Mouse (Mus musculus) adrenal gland, postnatal 14 days (tissue): ENCODE measurements at regions not wholly inside any gene's neighbourhood (a gene's known extent, or its start where the extent isn't known, plus 50 kb on each side); places are given as distances from the start of the nearest gene placed in this dataset.
A peak's percentile ranks its signal among the peaks of the same experiment; 100 is the strongest.

Experiments
- DNase-seq: peaks from one replicate; pipeline ENCODE4 v3.0.0; 2021; ENCODE audit warnings: mixed read lengths

DNA sequence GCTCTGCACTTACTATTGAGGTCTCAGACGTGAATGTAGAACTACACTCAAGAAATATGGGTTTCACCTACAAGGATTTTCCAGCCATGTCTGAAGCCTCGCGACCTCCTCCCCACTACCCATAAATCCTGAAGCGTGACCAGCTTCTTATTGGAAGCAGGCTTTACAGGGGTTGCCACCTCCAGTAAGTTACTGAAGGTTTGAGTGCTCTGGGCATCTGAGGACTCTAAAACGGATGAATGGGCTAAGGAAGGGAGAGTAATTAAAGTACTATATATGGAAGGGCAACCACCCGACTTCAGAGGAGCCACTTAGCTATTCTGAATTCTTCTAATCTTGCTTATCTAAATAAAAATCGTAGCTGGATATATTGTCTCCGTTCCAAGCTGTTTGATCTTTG lies 136.1 kb upstream of the Hmga2 start:
- no peak for DNase-seq

DNA sequence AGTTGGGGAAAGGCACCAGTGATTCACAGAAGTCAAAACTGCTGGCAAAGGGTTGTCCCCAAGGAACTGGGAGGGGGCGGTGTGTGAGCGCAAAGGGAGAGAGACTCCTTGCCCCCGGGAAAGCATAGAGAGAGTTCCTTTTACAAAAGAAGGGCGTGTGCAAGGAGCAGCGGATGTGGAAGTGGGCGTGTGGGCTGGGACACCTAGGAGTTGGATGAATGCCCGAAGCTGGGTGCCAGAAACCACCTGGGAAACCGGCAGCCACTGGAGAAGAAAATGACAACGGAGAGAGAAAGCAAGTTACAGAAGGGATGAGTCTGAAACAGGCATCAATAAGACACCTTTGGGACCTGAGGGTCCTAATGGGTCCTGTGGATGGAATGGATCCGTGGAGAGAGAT lies 133.8 kb upstream of the Hmga2 start:
- no peak for DNase-seq

DNA sequence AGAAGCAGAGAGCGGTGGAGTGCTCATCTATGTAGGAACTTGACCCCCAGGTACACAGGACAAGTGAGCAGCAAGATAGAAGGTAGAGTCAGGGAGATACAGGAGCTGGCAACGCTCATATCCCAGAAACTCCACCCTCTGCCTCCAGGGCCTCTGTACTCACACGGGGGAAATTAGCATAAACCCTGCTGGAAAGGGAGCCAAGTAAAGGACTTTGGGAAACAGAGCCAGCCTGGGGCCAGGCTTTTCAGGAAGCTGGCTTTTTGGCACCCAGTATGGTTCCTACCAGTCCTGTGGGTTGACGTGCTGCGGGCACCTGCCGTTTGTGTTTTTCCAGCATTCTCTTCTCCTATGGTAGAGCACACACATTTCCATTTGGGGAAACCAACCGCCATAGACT lies 128.2 kb upstream of the Hmga2 start:
- DNase-seq = no peak

DNA sequence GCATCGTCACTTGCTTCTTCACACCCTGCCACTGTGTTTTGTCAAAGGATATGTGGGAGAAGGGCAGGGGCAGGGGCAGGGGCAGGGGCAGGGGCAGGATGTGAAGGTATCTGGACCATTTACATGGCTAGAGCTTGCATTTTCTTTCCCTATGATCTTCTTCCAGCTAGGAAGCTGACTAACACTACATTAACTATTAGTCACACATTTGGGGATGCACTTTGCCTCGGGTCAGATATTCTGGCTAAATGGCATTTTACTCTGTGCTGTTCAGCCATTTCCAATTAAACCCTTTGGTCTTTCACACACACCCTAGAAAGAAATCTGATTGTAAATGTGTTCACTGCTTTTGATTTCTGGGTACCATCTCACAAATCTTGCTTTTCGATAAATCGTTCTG lies 126.9 kb upstream of the Hmga2 start:
- DNase-seq = no peak

DNA sequence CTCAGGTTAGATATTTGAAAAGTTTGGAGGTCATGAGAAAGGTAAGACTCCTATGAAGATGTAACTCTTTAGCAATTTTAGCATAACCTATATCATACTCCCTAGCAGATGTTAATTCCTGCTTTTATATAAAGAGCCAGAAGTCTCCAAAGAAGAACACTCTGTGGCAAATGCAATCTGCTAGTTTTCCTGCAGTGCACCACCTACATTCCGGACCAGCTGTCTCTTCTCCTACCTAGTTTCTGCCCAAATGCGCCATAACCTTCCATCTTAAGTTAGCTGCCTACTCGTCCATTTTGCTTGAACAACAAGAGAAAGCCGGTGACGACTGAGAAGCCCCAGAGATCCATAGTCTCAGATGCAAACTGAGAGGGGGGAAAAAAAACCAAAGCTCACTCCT lies 124.5 kb upstream of the Hmga2 start:
- no peak for DNase-seq

DNA sequence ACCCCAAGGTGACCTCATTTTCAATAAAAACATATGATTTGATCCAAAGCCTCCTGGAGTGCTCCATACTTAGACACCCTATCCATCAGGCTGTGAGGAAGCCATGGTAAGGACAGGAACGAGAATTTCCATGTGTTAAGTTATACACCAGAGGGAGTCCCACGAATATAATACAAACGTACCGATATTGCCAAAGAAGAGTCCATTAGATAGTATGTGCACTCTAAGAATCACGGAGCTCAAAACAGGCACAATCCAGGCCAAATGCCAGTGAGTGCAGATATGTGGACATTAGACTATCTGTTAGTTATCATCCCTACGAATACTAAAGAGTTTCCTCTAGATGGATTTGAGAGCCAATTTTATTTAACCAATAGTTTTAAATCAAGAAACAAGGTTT lies 123.3 kb upstream of the Hmga2 start:
- DNase-seq = no peak

DNA sequence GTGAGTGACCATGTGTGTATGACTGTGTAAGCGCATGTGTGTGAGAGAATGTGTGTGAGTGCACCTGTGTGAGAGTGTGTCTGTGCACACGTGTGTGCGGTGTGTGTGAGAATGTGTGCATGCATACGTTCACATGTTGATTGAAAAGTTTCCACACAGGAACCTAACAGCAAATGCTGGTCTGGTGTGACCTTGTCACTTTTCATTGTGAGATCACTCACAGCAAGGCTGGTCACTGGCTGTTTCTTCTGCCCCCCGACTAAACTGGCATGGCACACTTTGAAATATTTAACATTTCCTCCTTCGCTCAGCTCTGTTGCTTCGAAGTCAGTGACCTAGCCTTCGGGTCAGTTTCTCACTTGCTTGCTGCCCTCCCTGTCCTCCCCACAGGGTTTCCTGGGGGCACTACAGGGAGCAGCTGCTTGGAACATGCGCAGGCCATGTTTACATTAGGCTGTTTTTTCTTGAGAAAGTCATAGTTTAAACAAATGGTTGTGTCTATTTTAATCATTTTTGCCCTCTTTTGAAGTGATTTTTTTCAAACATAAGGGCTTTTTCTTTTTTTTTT lies 121.1 kb upstream of the Hmga2 start:
- no peak for DNase-seq

DNA sequence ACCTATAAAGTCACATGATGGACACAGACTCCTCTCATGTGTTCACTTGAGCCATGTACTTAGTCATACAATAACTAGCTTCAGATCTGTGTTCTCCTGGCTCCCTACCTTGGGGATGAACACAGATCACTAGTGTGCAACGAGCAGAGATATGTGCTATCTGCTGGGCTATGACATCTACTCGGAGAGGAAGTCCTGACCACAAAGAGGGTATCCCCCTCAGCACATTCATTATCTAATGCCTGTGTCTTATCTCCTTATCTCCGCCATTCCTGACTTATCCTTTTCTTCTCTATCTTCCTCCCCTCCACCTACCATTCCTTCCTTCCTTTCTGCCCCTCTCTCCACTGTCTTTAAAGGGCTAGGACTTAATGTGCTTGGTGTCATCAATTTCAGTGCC lies 118.9 kb upstream of the Hmga2 start:
- DNase-seq = no peak

DNA sequence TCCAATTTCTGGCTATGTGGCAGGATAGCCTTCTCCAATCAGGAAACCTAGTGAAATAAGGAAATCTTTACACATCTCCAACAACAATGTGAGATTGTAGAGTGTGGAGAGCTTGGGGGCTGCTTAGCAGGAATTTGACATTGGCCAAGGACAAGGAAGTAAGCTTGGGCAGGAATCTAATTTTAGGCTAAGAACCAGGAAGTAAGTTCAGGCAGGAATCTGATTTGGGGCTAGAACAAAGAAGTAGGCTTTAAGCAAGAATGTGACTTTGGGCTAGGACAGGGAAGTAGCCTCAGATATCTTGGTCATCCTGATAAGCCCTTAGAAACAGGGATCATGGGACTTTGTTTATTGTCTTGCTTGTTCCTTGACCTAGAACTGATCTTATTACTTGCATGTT lies 117.6 kb upstream of the Hmga2 start:
- no peak for DNase-seq

DNA sequence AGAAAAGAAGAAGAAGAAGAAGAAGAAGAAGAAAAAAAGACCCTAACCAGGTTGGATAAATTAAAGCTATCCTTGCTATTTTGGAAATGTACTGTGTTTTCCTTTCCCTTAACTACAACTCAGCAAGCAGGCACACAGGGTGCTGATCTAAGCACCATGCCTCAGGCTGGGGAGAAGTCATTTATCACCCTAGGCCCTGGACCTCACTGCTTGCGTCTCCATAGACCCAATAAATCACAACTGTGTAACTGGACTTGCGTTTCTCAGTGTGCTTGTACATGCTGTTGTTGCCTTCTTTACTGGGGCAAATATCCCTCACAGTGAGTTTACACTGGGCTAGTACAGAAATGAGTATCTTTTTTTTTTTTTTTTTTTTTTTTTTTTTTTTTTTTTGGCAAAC lies 113.4 kb upstream of the Hmga2 start:
- no peak for DNase-seq

DNA sequence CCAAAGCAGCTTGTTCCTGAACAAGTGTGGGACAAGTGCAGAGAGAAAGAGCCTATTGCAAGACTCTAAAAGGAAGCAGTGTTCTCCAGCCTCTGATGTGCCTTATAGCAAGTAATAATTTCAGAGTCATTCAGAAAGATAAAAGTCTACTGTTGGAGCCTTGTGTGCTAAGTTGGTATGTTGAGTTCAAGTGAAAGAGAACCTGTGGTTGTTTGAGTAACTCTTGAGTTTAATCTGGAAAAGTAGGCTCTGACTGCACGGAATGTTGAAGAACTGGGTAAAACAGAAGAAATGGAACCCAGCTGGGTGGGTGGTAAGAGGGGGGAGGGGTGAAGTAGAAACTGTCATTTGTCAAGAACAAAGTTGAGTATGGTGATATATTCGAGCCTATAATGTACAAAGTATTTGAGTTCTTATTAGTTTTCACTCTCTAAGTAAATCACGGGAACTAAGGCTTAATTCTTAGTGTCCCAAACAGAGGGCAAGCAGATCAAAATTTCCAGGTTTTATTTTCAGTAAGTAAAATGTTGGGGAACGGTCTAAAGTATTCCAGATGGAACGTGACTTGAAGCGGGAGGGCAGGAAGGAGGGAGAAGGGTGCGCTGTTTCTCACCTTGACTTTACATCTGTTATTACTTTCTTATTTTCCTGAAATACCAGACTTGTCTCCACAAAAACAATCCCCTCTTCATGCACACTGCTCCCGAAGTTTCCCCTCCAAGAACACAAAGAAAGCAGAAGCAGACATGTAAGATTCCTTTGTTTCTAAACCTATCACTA lies 111.8 kb upstream of the Hmga2 start:
- DNase-seq = no peak

DNA sequence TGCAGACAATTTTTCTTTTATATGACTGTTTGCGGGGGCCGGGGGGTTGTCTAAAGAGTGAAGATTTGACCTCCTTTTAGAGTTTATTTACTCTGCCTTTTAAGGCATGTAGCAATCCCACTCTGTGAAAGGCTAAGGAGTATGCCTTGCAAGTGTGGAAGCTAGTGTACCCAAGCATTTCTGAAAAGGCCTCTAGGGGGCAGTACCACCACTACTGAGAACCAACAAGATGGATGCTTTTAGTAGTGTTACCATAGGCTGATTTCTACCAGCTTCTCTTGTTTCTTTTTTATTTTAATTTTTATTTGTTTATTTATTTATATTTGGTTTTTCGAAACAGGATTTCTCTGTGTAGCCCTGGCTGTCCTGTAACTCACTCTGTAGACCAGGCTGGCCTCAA lies 110.9 kb upstream of the Hmga2 start:
- peak; percentile 74 for DNase-seq

DNA sequence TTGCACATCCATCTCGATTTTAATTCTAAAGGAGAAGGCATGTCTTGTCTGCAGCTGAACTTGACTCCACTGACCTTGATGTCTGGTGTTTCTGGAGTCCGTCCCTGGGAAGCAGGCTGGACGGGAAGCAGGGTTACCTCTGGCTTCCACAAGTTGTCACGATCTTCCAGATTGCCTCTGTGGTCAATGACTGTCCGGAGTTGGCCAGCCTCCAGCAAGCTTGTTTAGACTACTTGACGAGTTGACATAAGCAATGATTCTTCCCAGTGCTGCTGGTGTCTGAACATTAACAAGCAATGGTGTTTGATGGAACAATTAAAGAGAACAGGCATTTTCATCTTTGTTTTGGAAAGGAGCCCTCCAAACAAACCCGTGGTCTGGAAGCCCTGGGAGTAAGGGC lies 106.2 kb upstream of the Hmga2 start:
- peak; percentile 64 for DNase-seq

DNA sequence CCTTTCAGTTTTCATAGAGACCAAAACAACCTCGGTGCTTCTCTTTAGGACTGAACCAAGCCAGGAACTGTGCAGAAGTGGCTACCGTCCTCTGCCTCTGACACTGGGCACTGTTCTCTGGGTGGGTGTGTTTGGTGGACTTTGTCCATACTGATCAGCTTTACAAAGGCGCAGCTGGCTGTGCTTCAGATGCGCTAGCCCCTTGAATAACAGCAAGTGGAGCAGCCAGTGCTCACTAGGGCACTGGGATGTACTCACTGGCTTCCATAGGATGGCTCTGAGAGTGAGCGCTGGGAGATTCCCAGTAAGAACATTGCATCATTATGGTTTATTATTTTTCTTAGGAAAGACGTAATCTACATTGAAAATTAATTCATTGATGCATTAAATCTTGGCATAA lies 105.3 kb upstream of the Hmga2 start:
- no peak for DNase-seq

DNA sequence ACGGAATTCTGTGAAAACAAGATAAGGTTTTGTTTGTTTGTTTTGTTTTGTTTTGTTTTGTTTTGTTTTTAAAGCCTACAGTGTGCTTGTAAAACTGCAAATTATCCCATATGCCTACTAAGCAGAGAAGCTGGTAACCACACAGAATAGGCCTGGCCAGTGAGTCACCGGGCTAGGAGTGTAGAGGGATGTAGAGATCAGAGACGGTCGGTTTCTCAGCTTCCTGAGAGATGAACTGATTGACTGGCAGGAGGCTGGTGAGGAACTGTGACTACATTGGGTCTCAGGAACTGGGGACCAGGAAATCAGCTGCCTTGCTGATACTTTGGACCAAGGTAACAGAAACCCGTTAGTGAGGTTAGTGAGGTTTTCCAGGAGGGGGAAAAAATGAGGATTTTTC lies 100.6 kb upstream of the Hmga2 start:
- no peak for DNase-seq

DNA sequence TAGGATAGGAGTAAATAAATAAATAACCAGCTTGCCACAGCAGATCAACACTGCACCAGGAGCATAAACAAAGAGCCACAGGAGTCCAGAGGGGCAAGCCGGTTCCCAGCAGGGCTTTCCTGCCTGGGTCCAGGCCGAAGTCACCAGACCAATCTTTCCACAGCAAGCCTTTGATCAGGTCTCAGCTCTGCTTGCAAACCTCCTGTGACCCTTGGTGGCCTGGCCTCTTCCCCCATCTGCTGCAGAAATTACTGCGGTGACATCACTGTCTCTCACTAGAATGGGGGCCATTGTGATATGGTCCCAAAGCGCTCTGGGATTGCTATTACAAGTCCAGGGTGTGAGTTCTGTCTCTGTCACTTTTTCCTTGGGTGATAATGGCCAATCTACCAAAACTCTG lies 99.9 kb upstream of the Hmga2 start:
- no peak for DNase-seq

DNA sequence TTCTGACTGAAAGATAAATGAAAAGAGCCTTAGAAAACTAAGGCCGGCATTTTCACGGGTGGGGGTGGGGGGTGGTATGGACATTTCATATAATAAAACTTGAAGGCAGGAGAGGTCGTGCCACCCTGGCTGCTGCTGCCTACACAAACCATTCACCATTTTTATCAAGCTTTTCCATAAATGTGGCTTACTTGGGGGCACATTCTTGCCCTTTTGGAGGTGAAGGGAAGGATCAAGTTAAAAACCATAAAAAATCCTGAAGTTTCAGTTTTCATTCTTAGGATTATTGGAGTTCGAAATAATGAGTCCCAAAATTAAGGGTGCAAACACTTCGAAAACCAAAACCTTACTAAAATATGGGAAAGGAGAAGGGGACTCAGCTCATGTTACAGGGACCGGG lies 95.1 kb upstream of the Hmga2 start:
- no peak for DNase-seq

DNA sequence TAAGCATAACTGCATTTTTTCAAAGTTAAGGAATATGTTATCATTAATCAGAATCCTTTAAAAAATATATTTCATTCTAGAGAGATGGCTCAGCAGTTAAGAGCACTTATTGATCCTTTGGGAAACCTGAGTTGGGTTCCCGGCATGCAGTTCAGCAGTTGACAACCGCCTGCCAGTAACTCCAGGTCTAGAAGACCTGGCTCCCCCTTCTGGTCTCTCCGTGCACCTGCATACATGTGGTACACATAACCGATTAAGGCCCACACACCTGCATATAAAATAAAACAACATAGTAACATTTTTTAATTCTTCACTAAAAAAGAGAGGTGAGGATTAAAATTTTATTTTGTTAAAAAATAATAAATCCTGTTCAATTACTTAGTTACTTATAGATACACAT lies 89.7 kb upstream of the Hmga2 start:
- DNase-seq = no peak

DNA sequence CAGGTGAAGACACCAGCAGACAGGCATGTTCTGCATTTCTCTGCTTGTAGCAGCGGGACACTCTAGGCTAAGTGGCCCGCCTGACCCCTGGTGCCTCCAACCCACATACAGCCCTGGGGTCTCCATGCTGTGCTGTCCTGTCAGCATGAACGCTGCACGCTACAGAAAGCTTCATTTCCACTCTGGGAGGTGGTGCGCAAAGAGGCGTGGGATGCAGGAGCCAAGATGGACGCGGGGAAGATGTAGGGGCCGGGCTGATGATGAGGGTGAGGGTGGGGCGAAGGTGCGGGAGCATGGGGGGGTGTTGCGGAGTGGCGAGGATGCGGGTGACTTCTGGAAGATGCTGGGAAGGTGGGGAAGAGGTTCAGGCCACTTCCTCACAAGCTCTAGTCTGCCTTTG lies 88.6 kb upstream of the Hmga2 start:
- DNase-seq = no peak

DNA sequence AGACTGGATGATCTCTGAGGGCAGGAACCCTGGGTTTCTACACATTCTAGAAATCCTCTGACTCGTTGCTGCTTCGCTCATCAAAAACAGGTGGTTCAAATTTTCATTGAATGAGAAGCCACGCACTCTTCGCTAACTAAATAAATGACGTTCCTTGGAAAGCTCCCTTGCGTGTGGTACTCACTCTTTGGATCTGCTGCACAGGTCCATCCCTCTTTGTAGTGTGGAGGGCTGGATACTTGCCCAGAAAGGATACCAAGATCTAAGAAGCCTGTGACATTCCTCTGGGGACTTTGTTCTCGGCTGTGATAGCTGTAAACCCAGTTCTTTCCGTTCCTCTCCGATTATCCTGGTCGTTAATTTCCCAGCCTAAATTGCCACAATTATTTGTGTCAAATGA lies 87.7 kb upstream of the Hmga2 start:
- peak; percentile 32 for DNase-seq

DNA sequence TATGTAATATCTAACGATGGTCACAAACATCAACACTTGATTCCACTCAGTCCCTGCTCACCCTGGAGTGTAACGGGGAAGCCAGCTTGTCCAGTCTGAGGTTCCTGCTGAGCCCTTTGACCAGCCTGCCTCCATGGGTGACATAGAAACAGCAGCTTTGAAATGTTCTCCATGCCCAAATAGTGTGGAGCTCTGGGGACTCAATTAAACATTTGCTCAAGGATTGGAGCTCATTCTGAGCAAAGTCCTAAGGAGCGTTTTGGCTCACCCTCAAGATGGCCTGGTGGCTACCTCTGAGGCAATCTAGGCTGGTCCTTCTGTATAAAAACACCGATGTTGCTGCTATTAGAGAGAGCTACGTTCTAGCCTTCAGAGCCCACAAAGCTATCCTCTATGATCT lies 85.6 kb upstream of the Hmga2 start:
- no peak for DNase-seq

DNA sequence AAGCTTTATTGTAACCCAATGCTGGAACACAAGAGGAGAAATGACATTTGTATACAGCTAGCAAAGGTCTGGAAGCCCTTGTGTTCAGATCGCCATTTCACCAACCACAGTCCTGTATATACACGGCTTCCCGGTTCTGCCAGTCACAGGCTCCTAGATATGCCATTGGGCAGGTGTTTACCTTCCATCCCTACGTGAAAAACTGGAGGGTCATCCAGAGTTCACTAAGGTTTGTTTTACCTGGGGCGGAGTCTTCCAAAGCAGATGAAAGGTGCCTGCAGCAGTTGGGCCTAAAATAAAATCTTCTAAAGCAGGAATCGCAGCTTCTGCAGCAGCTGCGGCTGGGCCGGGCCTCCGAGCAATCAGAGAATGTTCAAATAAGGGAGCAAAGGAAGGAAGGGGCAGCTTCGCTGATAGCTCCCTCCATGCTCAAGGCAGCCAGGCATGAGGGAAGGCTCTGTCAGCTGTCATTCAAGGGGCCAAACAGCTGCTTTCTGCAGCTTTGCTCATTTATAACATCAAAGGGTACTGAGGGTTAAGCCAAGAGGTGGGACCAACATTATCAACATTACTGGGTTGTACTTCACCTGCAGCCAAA lies 81.7 kb upstream of the Hmga2 start:
- no peak for DNase-seq

DNA sequence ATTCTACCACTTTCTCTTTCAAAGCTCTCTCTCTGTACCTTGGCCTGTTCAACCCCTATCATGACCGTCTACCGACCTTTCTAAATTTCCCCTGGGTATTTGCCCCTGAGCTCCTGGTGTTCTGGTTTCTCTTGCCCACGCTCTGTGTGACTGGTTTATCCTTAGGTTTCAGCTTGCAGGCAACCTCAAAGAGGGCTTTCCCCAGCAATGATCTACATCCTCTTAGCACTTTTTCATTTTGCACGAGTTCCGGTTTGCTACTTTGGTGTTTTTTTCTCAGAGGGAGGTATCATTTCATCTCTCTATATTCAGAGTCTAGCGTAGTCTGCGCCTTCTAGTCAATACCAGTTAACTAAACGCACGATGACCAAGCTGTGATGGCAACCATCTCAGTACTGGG lies 79.8 kb upstream of the Hmga2 start:
- no peak for DNase-seq

DNA sequence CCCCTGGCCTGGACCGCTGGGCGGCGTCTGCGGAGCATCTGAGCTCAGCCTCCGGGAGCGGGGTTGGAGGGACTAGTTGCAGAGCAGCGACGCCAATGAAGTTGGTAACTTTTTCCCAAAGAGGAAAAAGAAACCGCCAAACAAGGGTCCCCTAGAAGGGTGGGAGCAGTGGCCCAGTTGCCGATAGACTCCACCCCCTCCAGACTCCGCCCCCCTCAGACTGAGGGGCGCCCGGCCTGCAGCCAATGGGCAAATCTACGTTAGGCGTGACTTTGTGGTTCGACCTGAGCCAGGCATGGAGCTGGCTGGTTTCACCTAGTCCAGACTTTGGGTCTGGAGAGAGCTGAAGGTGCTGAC lies 76.8 kb upstream of the Hmga2 start:
- DNase-seq = peak; percentile 53
